12 mouse cellular contexts compared by ENCODE assay signal in the genomic region with DNA sequence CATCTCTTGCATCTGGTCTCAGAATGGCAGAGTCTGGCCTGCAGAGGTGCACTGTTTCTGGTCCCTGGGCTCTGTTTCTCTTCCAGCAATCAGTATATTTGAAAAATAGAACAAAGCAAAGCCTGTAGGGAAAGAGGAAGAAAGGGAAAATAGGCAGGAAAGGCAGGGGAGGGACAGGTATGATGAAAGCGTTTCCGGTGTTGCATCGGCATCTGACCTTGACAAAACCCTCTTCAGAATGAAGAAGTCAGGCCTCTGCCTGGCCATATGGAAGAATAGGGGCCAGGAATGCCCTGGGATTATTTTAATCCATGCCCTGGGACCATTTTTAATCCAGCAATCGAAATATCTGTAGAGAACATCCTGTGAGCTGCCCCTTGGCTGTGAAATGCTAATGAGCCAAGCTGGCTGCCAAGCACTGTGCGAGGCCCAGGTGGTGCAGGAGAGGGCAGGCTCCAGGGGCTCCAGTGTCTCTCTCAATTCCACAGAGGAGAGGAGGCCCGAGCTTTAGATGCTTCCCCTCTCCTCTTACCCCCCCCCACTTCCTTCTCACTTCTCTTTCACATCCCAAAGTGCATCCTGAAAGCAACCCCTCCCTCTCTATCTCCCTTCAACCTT.
DNase-seq lines count a peak whose midpoint lies in the region; ATAC-seq and TF ChIP-seq lines count a peak whose summit lies in the region.
"Had no signal": no experiment of that assay in that cellular context is flagged by ENCODE, and none has a peak within 500 bp of the region (broad histone marks: within the 10 kb centered on the region; RNA-seq: fewer than 3 reads in every experiment).

No protein-coding gene starts in this region.

- H3K4me1 ChIP-seq in lung, postnatal 0 days (ENCODE audit: insufficient read depth, low read depth, low read length): no peaks in the 10 kb centered on the region
- H3K4me1 ChIP-seq in embryonic facial prominence, embryonic 15.5 days: peaks cover 34% of the 10 kb centered on the region
- peaks cover 29% of the 10 kb centered on the region for H3K4me1 ChIP-seq in limb, embryonic 12.5 days (replicated peaks)
- H3K4me1 ChIP-seq in neural tube, embryonic 15.5 days: peaks cover 25% of the 10 kb centered on the region
- H3K4me1 ChIP-seq: intestine, embryonic 15.5 days had no signal

- WGBS in lung, postnatal 0 days: 59% methylated on average over 6 of the region's 6 CpGs
- 48% methylated on average over 6 of the region's 6 CpGs for WGBS in embryonic facial prominence, embryonic 15.5 days
- WGBS in limb, embryonic 12.5 days: 68% methylated on average over 6 of the region's 6 CpGs
- 51% methylated on average over 6 of the region's 6 CpGs for WGBS in neural tube, embryonic 15.5 days

- no peak overlapping the region for H3K9ac ChIP-seq in lung, postnatal 0 days (replicated peaks; ENCODE audit: low read depth)
- H3K9ac ChIP-seq in embryonic facial prominence, embryonic 15.5 days: no peak overlapping the region
- H3K9ac ChIP-seq in limb, embryonic 12.5 days (replicated peaks): no peak overlapping the region
- H3K9ac ChIP-seq in neural tube, embryonic 15.5 days (replicated peaks): no peak overlapping the region
- H3K9ac ChIP-seq: intestine, embryonic 15.5 days; liver, embryonic 13.5 days had no signal

- peak; percentile 18 for DNase-seq in lung, postnatal 36 days
- no peak for DNase-seq in lung, postnatal 0 days (ENCODE audit: low spot score)
- DNase-seq in right cerebral cortex, postnatal 25 days: no peak
- DNase-seq in gastrocnemius, adult 18-20 months (ENCODE audit: low spot score): no peak
- DNase-seq: adrenal gland, postnatal 10 days; gastrocnemius, postnatal 36 days; kidney, postnatal 36 days; liver, embryonic 13.5 days had no signal

- H3K4me2 ChIP-seq in lung, postnatal 0 days (replicated peaks; ENCODE audit: low read depth, low read length): no peak overlapping the region
- no peak overlapping the region for H3K4me2 ChIP-seq in embryonic facial prominence, embryonic 15.5 days (replicated peaks)
- H3K4me2 ChIP-seq in limb, embryonic 12.5 days: no peak overlapping the region
- H3K4me2 ChIP-seq in neural tube, embryonic 15.5 days: no peak overlapping the region
- H3K4me2 ChIP-seq: intestine, embryonic 15.5 days; liver, embryonic 13.5 days had no signal

- H3K27me3 ChIP-seq in lung, postnatal 0 days (replicated peaks; ENCODE audit: insufficient read depth, low read length): no peaks in the 10 kb centered on the region
- H3K27me3 ChIP-seq in embryonic facial prominence, embryonic 15.5 days: no peaks in the 10 kb centered on the region
- H3K27me3 ChIP-seq in limb, embryonic 12.5 days: no peaks in the 10 kb centered on the region
- H3K27me3 ChIP-seq in neural tube, embryonic 15.5 days (replicated peaks): no peaks in the 10 kb centered on the region
- H3K27me3 ChIP-seq: intestine, embryonic 15.5 days had no signal

- H3K36me3 ChIP-seq in lung, postnatal 0 days (ENCODE audit: insufficient read depth, low read length): no peaks in the 10 kb centered on the region
- H3K36me3 ChIP-seq in embryonic facial prominence, embryonic 15.5 days: no peaks in the 10 kb centered on the region
- H3K36me3 ChIP-seq in limb, embryonic 12.5 days: no peaks in the 10 kb centered on the region
- no peaks in the 10 kb centered on the region for H3K36me3 ChIP-seq in neural tube, embryonic 15.5 days
- H3K36me3 ChIP-seq: intestine, embryonic 15.5 days; liver, embryonic 13.5 days had no signal

- no peak overlapping the region for H3K27ac ChIP-seq in lung, postnatal 0 days (ENCODE audit: low read length)
- H3K27ac ChIP-seq in embryonic facial prominence, embryonic 15.5 days (replicated peaks): 0 out of 2 replicates have a peak overlapping the region, but pooled peaks have one; percentile 45
- peak overlapping the region; percentile 66; the same call in 1 of the 2 replicates for H3K27ac ChIP-seq in limb, embryonic 12.5 days
- 0 out of 2 replicates have a peak overlapping the region, but pooled peaks have one; percentile 39 for H3K27ac ChIP-seq in neural tube, embryonic 15.5 days (replicated peaks)
- H3K27ac ChIP-seq: intestine, embryonic 15.5 days; liver, embryonic 13.5 days had no signal

- H3K4me3 ChIP-seq in lung, postnatal 0 days (ENCODE audit: low read depth, low read length): no peak overlapping the region
- no peak overlapping the region for H3K4me3 ChIP-seq in embryonic facial prominence, embryonic 15.5 days (replicated peaks)
- no peak overlapping the region for H3K4me3 ChIP-seq in limb, embryonic 12.5 days (replicated peaks)
- no peak overlapping the region for H3K4me3 ChIP-seq in neural tube, embryonic 15.5 days (replicated peaks)
- H3K4me3 ChIP-seq: intestine, embryonic 15.5 days; liver, embryonic 13.5 days had no signal

- H3K9me3 ChIP-seq in lung, postnatal 0 days (ENCODE audit: low read length): no peaks in the 10 kb centered on the region
- no peaks in the 10 kb centered on the region for H3K9me3 ChIP-seq in embryonic facial prominence, embryonic 15.5 days (replicated peaks)
- no peaks in the 10 kb centered on the region for H3K9me3 ChIP-seq in limb, embryonic 12.5 days
- no peaks in the 10 kb centered on the region for H3K9me3 ChIP-seq in neural tube, embryonic 15.5 days (replicated peaks)
- H3K9me3 ChIP-seq: intestine, embryonic 15.5 days; liver, embryonic 13.5 days had no signal

- TF ChIP-seq EP300 in lung, postnatal 0 days (IDR thresholded peaks at IDR 0.05): no peak

- no peak for ATAC-seq in lung, postnatal 0 days
- no peak for ATAC-seq in embryonic facial prominence, embryonic 15.5 days (ENCODE audit: insufficient number of reproducible peaks, low FRiP score, low TSS enrichment, low read depth)
- ATAC-seq in limb, embryonic 12.5 days (ENCODE audit: insufficient number of reproducible peaks, insufficient read depth, low FRiP score, low TSS enrichment, low read depth): no peak
- ATAC-seq in neural tube, embryonic 15.5 days (ENCODE audit: low FRiP score): peak; percentile 69; the same call in 1 of the 2 replicates
- ATAC-seq: intestine, embryonic 15.5 days had no signal

- TF ChIP-seq CTCF in lung, postnatal 0 days (IDR thresholded peaks at IDR 0.05): no peak
